Mouse (Mus musculus) CH12.LX (cell line): Measurements from ENCODE around the gene Atp5d. TPM values are rescaled to one million over a fixed set of nuclear protein-coding genes. Genes with fewer than 3 reads are reported as not detected.
A peak's percentile ranks its signal among the peaks of the same experiment; 100 is the strongest.

Experiments used
- DNase-seq: peaks from one replicate; pipeline ENCODE4 v3.0.0-alpha.2; 2013; ENCODE audit errors: extremely low read depth
- H3K27ac ChIP-seq: 2 replicates; pipeline ENCODE4 v1.5.1; 2012; ENCODE audit warnings: low read depth, mild to moderate bottlenecking, control low read depth, moderate library complexity; ENCODE audit not compliant: insufficient read depth
- H3K27me3 ChIP-seq: replicated peaks from 2 replicates; pipeline ENCODE3; 2012; ENCODE audit warnings: inconsistent platforms
- H3K36me3 ChIP-seq, 2 experiments: replicated peaks in 1 of 2; 2 replicates each; pipeline versions ENCODE3 to v1.6.1; 2012; ENCODE audit warnings: inconsistent platforms in 1 of 2, low read length in 1 of 2, mild to moderate bottlenecking in 1 of 2, mixed read lengths in 1 of 2, moderate library complexity in 1 of 2; ENCODE audit not compliant: control insufficient read depth in 1 of 2, insufficient read depth in 1 of 2
- H3K4me1 ChIP-seq, 2 experiments: 2 replicates each; pipeline ENCODE4 v1.6.1; 2012; ENCODE audit warnings: inconsistent platforms in 1 of 2, moderate library complexity in 1 of 2; ENCODE audit not compliant: insufficient read depth in 2 of 2, control insufficient read depth in 1 of 2
- H3K4me2 ChIP-seq: 2 replicates; pipeline ENCODE4 v1.6.1; 2012; ENCODE audit warnings: low read depth, mild to moderate bottlenecking, control low read depth; ENCODE audit not compliant: poor library complexity, insufficient read depth, severe bottlenecking
- H3K4me3 ChIP-seq, 3 experiments: fragments of 150-350 bp in 1 of 3; sonication (generic) in 1 of 3; replicated peaks in 1 of 3; 2 replicates each; pipeline versions ENCODE3 to v1.5.1; 2011 to 2012; ENCODE audit warnings: low read depth in 2 of 3, low read length in 2 of 3, mild to moderate bottlenecking in 2 of 3, moderate library complexity in 2 of 3, control low read depth in 1 of 3, improper control_type of control experiment in 1 of 3, inconsistent platforms in 1 of 3, mixed read lengths in 1 of 3; ENCODE audit not compliant: poor library complexity in 1 of 3
- H3K79me2 ChIP-seq: replicated peaks from 2 replicates; pipeline ENCODE4 v1.6.1; 2012; ENCODE audit warnings: mild to moderate bottlenecking, moderate library complexity; ENCODE audit not compliant: control insufficient read depth, poor library complexity, insufficient read depth, severe bottlenecking; ENCODE audit errors: extremely low read depth
- H3K9ac ChIP-seq: 2 replicates; pipeline ENCODE4 v1.6.1; 2012; ENCODE audit warnings: low read depth, mild to moderate bottlenecking, control low read depth, moderate library complexity; ENCODE audit not compliant: insufficient read depth
- H3K9me3 ChIP-seq: replicated peaks from 2 replicates; pipeline ENCODE3; 2012; ENCODE audit warnings: low read length, inconsistent platforms, mixed read lengths
- BHLHE40 ChIP-seq: IDR thresholded peaks from 2 replicates; pipeline ENCODE4 v1.6.1; 2011; ENCODE audit warnings: mild to moderate bottlenecking, low read depth, low read length, improper control_type of control experiment
- CHD1 ChIP-seq: IDR thresholded peaks from 2 replicates; pipeline ENCODE4 v1.6.1; 2012; ENCODE audit warnings: low read depth, low read length, improper control_type of control experiment, inconsistent platforms
- CTCF ChIP-seq, 2 experiments: IDR thresholded peaks in 1 of 2; conservative IDR thresholded peaks in 1 of 2; 2 replicates each; pipeline ENCODE4 v1.5.1; 2011 to 2012; ENCODE audit warnings: low read depth in 2 of 2, low read length in 2 of 2, improper control_type of control experiment in 1 of 2, inconsistent platforms in 1 of 2, mild to moderate bottlenecking in 1 of 2, moderate library complexity in 1 of 2
- EP300 ChIP-seq: IDR thresholded peaks from 2 replicates; pipeline ENCODE4 v1.6.1; 2011; ENCODE audit warnings: low read length, improper control_type of control experiment
- JUN ChIP-seq: IDR thresholded peaks from 2 replicates; pipeline ENCODE4 v1.6.1; 2011; ENCODE audit warnings: low read depth, mild to moderate bottlenecking, low read length, improper control_type of control experiment, moderate library complexity; ENCODE audit not compliant: insufficient read depth
- KAT2A ChIP-seq: IDR thresholded peaks from 2 replicates; pipeline ENCODE4 v1.6.1; 2012; ENCODE audit warnings: low read length, improper control_type of control experiment, inconsistent platforms; ENCODE audit not compliant: insufficient replicate concordance
- MAZ ChIP-seq: IDR thresholded peaks from 2 replicates; pipeline ENCODE4 v1.6.1; 2012; ENCODE audit warnings: low read depth, mild to moderate bottlenecking, inconsistent platforms, low read length, improper control_type of control experiment, moderate library complexity
- MXI1 ChIP-seq: IDR thresholded peaks from 2 replicates; pipeline ENCODE4 v1.6.1; 2011; ENCODE audit warnings: mild to moderate bottlenecking, low read depth, low read length, improper control_type of control experiment
- MYC ChIP-seq: IDR thresholded peaks from 2 replicates; pipeline ENCODE4 v1.6.1; 2011; ENCODE audit warnings: low read depth, mild to moderate bottlenecking, improper control_type of control experiment, low read length
- PAX5 ChIP-seq: IDR thresholded peaks from 2 replicates; pipeline ENCODE4 v1.6.1; 2012; ENCODE audit warnings: low read length, inconsistent platforms, mixed read lengths
- POLR2A ChIP-seq: IDR thresholded peaks from 2 replicates; pipeline ENCODE4 v1.6.1; 2011; ENCODE audit warnings: low read depth, mild to moderate bottlenecking, improper control_type of control experiment, low read length
- POLR2AphosphoS2 ChIP-seq: IDR thresholded peaks from 2 replicates; pipeline ENCODE4 v1.6.1; 2011; ENCODE audit warnings: low read depth, low read length, improper control_type of control experiment
- SIN3A ChIP-seq: IDR thresholded peaks from 2 replicates; pipeline ENCODE4 v1.6.1; 2012; ENCODE audit warnings: low read length, improper control_type of control experiment, inconsistent platforms
- USF1 ChIP-seq: IDR thresholded peaks from 2 replicates; pipeline ENCODE4 v1.6.1; 2014; ENCODE audit warnings: low read depth, mild to moderate bottlenecking, inconsistent platforms, low read length, improper control_type of control experiment
- ZC3H11A ChIP-seq: IDR thresholded peaks from 2 replicates; pipeline ENCODE4 v1.6.1; 2012; ENCODE audit warnings: low read depth, mild to moderate bottlenecking, inconsistent platforms, low read length, improper control_type of control experiment
- ZKSCAN1 ChIP-seq: IDR thresholded peaks from 2 replicates; pipeline ENCODE4 v1.6.1; 2012; ENCODE audit warnings: low read depth, inconsistent platforms, low read length, improper control_type of control experiment, borderline replicate concordance
- ZMIZ1 ChIP-seq: IDR thresholded peaks from 2 replicates; pipeline ENCODE4 v1.6.1; 2012; ENCODE audit warnings: low read depth, mild to moderate bottlenecking, inconsistent platforms, low read length, improper control_type of control experiment
- dilution Hi-C: fragments of 300-500 bp; cut with MboI; formaldehyde crosslinking; loops from 2 replicates; pipeline ENCODE4 v1.14.3; 2020; ENCODE audit warnings: low sequenced_read_pairs; ENCODE audit not compliant: extremely low pct_unique_long_range_greater_than_20kb, extremely low pct_ligation_motif_present
- in situ Hi-C: fragments of 300-500 bp; cut with MboI; formaldehyde crosslinking; loops from 3 replicates; pipeline ENCODE4 v1.14.3; 2019; ENCODE audit warnings: low sequenced_read_pairs, low pct_ligation_motif_present, low pct_unique_long_range_greater_than_20kb, mixed read lengths
- polyA plus RNA-seq: library from polyadenylated mRNA; unstranded; fragments of >175 nt; gene quantifications from 2 replicates; pipeline ENCODE4 v1.2.1, GENCODE M21; 2012; ENCODE audit warnings: low read depth; ENCODE audit not compliant: insufficient read length
- total RNA-seq, 2 experiments: library from RNA; depleted of rRNA; stranded (reverse); fragments of 300-350 nt in 1 of 2; fragments of >200 nt in 1 of 2; gene quantifications; 2 replicates each; pipeline ENCODE4 v1.2.3; 2012 to 2014

Gene Atp5d
- total and polyA plus RNA-seq, 3 experiments = 106 to 352 (median 326) TPM

DNA sequence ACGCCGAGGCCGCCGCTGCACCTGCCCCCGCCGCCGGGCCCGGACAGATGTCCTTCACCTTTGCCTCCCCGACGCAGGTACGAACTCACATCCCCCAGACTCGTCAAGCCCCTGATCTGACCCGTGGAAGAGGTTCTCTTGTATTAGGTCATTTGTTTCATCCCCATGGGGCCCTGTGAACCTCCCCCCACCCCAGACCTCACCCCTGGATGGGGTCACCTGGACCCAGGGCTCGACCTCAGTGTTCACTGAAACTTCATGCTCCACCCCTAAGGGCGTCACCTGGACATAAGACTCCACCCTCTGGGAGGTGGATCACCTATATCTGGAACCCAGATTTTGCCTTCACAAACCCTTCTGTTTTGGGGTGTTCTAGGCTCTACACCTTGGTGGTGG lies 4.1 kb downstream of the Atp5d start:
- Histone ChIP-seq H3K4me1 (peaks cover 33 to 72% of the 10 kb centered on the region in 2 experiments), H3K27me3 (peaks cover 25% of the 10 kb centered on the region), H3K27ac (peak overlapping the region; percentile 79), H3K9ac (peak overlapping the region; percentile 82), H3K4me3 (peak overlapping the region; percentile 80 to 90 (median 84)), H3K36me3 (peaks cover 31 to 42% of the 10 kb centered on the region in 2 experiments), H3K9me3 (no peaks in the 10 kb centered on the region), H3K4me2 (peak overlapping the region; percentile 70), H3K79me2 (peaks cover 18% of the 10 kb centered on the region)
- dilution Hi-C loops = no loop called here
- peak; percentile 4; the same call in 1 of the 2 replicates for TF ChIP-seq MXI1
- TF ChIP-seq ZMIZ1 = peak; percentile 11; the same call in 1 of the 2 replicates
- peak; percentile 12; the same call in 1 of the 2 replicates for TF ChIP-seq SIN3A
- no peak for TF ChIP-seq KAT2A
- TF ChIP-seq MYC = no peak
- TF ChIP-seq, all 38 proteins: peak for 3
- DNase-seq = no peak
- in situ Hi-C loops = loop anchor here (5.0 kb wide), 1 partner anchor 155 kb away; the partner anchor contains the start of gene Cnn2

DNA sequence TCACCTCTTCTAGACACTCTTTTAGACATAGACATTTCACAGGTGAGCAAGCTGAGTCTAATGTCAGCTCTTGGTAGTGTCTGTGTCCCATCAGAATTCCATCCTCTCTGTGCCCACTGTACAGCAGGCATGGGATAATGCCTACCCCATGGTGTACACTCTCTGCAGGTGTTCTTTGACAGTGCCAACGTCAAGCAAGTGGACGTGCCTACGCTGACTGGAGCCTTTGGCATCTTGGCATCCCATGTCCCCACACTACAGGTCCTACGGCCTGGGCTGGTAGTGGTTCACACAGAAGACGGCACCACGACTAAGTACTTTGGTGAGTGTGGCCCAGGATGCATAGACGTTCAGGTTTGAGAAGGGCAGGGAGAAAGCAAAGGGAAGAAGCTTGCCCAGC lies 5.2 kb downstream of the Atp5d start:
- Histone ChIP-seq H3K4me1 (peaks cover 32 to 69% of the 10 kb centered on the region in 2 experiments), H3K4me3 (no peak overlapping the region)
- dilution Hi-C loops = no loop called here

DNA sequence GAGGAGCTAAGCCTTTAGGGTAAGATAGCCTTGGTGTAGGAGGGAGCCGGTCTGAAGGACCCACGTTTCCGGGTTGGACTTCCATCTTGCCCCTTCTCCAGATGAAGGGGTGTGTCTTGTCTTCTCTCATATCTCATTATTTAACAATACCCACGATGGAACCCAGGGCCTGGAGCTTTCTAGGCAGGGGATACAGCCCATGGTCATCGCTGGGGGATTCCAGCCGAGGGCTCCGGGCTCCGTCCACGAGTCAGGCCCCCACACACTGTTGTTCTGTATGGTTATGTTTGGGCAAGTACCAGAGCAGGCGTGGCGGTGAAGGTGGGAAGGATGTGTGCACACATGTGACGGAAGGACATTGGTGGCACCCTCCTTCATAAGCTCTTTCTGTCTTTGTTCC lies 5.7 kb downstream of the Atp5d start:
- H3K4me3 ChIP-seq = no peak overlapping the region
- H3K27ac ChIP-seq = no peak overlapping the region
- TF ChIP-seq EP300 (no peak), USF1 (no peak), POLR2AphosphoS2 (no peak)
- dilution Hi-C loops (no loop called here), in situ Hi-C loops (loop anchor here (5.0 kb wide), 1 partner anchor 157 kb away; the partner anchor contains the start of gene Cnn2)
- H3K9ac ChIP-seq = no peak overlapping the region
- H3K9me3 ChIP-seq = no peaks in the 10 kb centered on the region
- no peak for DNase-seq
- H3K27me3 ChIP-seq = peaks cover 14% of the 10 kb centered on the region
- H3K4me2 ChIP-seq = no peak overlapping the region
- peaks cover 31 to 67% of the 10 kb centered on the region in 2 experiments for H3K4me1 ChIP-seq
- H3K79me2 ChIP-seq = peaks cover 18% of the 10 kb centered on the region
- H3K36me3 ChIP-seq = peaks cover 31 to 42% of the 10 kb centered on the region in 2 experiments

More for the DNA sequence above, 5.2 kb downstream of the Atp5d start:
- H3K27me3 ChIP-seq = peaks cover 19% of the 10 kb centered on the region
- H3K4me2 ChIP-seq = no peak overlapping the region
- no peak for DNase-seq
- TF ChIP-seq CHD1 (no peak), POLR2A (no peak), JUN (no peak), BHLHE40 (no peak), ZC3H11A (no peak), CTCF (conservative IDR thresholded peaks at IDR 0.05 in 1 of 2, IDR thresholded peaks at IDR 0.05 in 1 of 2; ENCODE audit: low read depth in 2 of 2, low read length in 2 of 2) (no peak), KAT2A (no peak), ZKSCAN1 (no peak), ZMIZ1 (no peak), MAZ (no peak), MXI1 (no peak), PAX5 (no peak)
- H3K79me2 ChIP-seq = peaks cover 18% of the 10 kb centered on the region
- in situ Hi-C loops = loop anchor here (5.0 kb wide), 1 partner anchor 156 kb away; the partner anchor contains the start of gene Cnn2
- peaks cover 31 to 42% of the 10 kb centered on the region in 2 experiments for H3K36me3 ChIP-seq
- no peak overlapping the region for H3K9ac ChIP-seq
- no peak overlapping the region for H3K27ac ChIP-seq
- no peaks in the 10 kb centered on the region for H3K9me3 ChIP-seq
